Mouse (Mus musculus) hindbrain, postnatal 0 days (tissue): ENCODE data around the gene Klb. TPM values are rescaled to one million over a fixed set of nuclear protein-coding genes. Genes with fewer than 3 reads are reported as not detected.
A peak's percentile ranks its signal among the peaks of the same experiment; 100 is the strongest.

Experiments used
- ATAC-seq: fragments of 200-750 bp; cut with Nextera tagmentation; 2 replicates; pipeline ENCODE4 v1.8.0; 2017; ENCODE audit warnings: mild to moderate bottlenecking, moderate TSS enrichment, moderate library complexity
- DNase-seq: peaks from one replicate; pipeline ENCODE4 v3.0.0-alpha.2; 2015; ENCODE audit warnings: low spot score
- H3K27ac ChIP-seq: fragments of 300-500 bp; sonication (generic); 2 replicates; pipeline ENCODE4 v1.5.1; 2014; ENCODE audit warnings: mild to moderate bottlenecking
- H3K27me3 ChIP-seq: fragments of 300-500 bp; sonication (generic); 2 replicates; pipeline ENCODE4 v1.6.1; 2014; ENCODE audit warnings: low read length, mixed read lengths; ENCODE audit not compliant: insufficient read depth
- H3K36me3 ChIP-seq: fragments of 300-500 bp; sonication (generic); 2 replicates; pipeline ENCODE4 v1.6.1; 2014; ENCODE audit warnings: low read length, mixed read lengths; ENCODE audit not compliant: insufficient read depth
- H3K4me1 ChIP-seq: fragments of 300-500 bp; sonication (generic); 2 replicates; pipeline ENCODE4 v1.6.1; 2014; ENCODE audit warnings: antibody characterized with exemption, low read length, mixed read lengths; ENCODE audit not compliant: insufficient read depth
- H3K4me2 ChIP-seq: fragments of 300-500 bp; sonication (generic); 2 replicates; pipeline ENCODE4 v1.6.1; 2014; ENCODE audit warnings: low read depth, mild to moderate bottlenecking, low read length, moderate library complexity, mixed read lengths
- H3K4me3 ChIP-seq: fragments of 300-500 bp; sonication (generic); 2 replicates; pipeline ENCODE4 v1.5.1; 2014; ENCODE audit warnings: low read length
- H3K9ac ChIP-seq: fragments of 300-500 bp; sonication (generic); replicated peaks from 2 replicates; pipeline ENCODE4 v1.6.1; 2014; ENCODE audit warnings: mild to moderate bottlenecking, low read length, moderate library complexity, mixed read lengths
- H3K9me3 ChIP-seq: fragments of 300-500 bp; sonication (generic); 2 replicates; pipeline ENCODE4 v1.6.1; 2016; ENCODE audit warnings: low read length, mixed read lengths
- CTCF ChIP-seq: IDR thresholded peaks from 2 replicates; pipeline ENCODE4 v1.5.1; 2016; ENCODE audit warnings: antibody characterized with exemption, control low read depth, low read depth
- WGBS: fragments of 180-500 bp; shearing (Covaris S2); extraction: QIAGEN DNeasy Blood & Tissue Kit; methylation state at CpG from one replicate; pipeline ENCODE4 v1.1.7; 2014; 5-methylcytosine and 5-hydroxymethylcytosine counted together
- polyA plus RNA-seq: library from polyadenylated mRNA; unstranded; fragments of >200 nt; fragmentation: Nextera tagmentation; extraction: Ambion mirVana; gene quantifications from 2 replicates; pipeline ENCODE4 v1.2.1, GENCODE M21; 2015
- total RNA-seq: library from RNA; depleted of rRNA; stranded (reverse); fragments of >200 nt; gene quantifications from 2 replicates; pipeline ENCODE4 v1.2.3, GENCODE M21; 2014

Gene Klb
- total and polyA plus RNA-seq, 2 experiments from 2014 or later = 0.09 TPM; not detected in 1

GRCm38 (mm10) chr5:65335298-65336074, 12.6 kb upstream of the Klb start, which contains the start of gene Rfc1:
Rfc1 (minus strand) TSS chr5:65335670.
- ATAC-seq = peak; percentile 98
- H3K4me1 ChIP-seq = no peaks in the 10 kb centered on the region
- peak within 1 kb of the TSS; percentile 69 for H3K27ac ChIP-seq
- H3K9ac ChIP-seq = peak within 1 kb of the TSS; percentile 83
- H3K27me3 ChIP-seq = no peaks in the 10 kb centered on the region
- TF ChIP-seq CTCF = peak; percentile 10; the same call in 1 of the 2 replicates
- peak within 1 kb of the TSS; percentile 73 for H3K4me2 ChIP-seq
- DNase-seq = peak; percentile 95
- peak within 1 kb of the TSS; percentile 93 for H3K4me3 ChIP-seq
- no peaks in the 10 kb centered on the region for H3K9me3 ChIP-seq
- no peaks in the 10 kb centered on the region for H3K36me3 ChIP-seq
- under 1% methylated on average over 64 of the region's 65 CpGs for WGBS

GRCm38 (mm10) chr5:65336075-65336355, 12.1 kb upstream of the Klb start:
- no peak overlapping the region for H3K27ac ChIP-seq
- no peak for DNase-seq
- no peaks in the 10 kb centered on the region for H3K4me1 ChIP-seq
- no peaks in the 10 kb centered on the region for H3K36me3 ChIP-seq
- no peak for TF ChIP-seq CTCF
- H3K4me3 ChIP-seq = peak overlapping the region; percentile 93
- no peaks in the 10 kb centered on the region for H3K27me3 ChIP-seq
- H3K9ac ChIP-seq = no peak overlapping the region; the same call in 1 of the 2 replicates
- 24% methylated on average over 4 of the region's 4 CpGs for WGBS
- H3K4me2 ChIP-seq = peak overlapping the region; percentile 73
- peak; percentile 4; the same call in 1 of the 2 replicates for ATAC-seq
- no peaks in the 10 kb centered on the region for H3K9me3 ChIP-seq

DNA sequence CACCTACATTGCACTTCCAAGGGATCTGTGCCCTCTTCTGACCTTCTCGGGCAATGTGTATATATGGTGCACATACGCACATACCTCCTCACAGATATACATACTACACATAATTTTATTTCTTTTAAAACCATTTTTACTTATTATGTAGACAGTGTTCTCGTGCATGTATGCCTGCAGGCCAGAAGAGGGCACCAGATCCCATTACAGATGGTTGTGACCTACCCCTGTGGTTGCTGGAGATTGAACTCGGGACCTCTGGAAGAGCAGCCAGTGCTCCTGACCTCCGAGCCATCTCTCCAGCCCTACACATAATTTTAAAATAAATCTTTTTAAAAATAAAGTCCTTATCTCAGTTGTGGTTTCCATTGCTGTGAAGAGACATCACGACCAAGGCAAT, 9.7 kb upstream of the Klb start:
- Histone ChIP-seq H3K9me3 (no peaks in the 10 kb centered on the region), H3K4me1 (no peaks in the 10 kb centered on the region), H3K4me2 (no peak overlapping the region), H3K27ac (no peak overlapping the region), H3K9ac (no peak overlapping the region), H3K36me3 (no peaks in the 10 kb centered on the region), H3K27me3 (no peaks in the 10 kb centered on the region), H3K4me3 (no peak overlapping the region)
- 79% methylated on average over 6 of the region's 6 CpGs for WGBS
- 0 out of 2 replicates have a peak, but pooled peaks have one; percentile 7 for TF ChIP-seq CTCF
- ATAC-seq (no peak), DNase-seq (no peak)

DNA sequence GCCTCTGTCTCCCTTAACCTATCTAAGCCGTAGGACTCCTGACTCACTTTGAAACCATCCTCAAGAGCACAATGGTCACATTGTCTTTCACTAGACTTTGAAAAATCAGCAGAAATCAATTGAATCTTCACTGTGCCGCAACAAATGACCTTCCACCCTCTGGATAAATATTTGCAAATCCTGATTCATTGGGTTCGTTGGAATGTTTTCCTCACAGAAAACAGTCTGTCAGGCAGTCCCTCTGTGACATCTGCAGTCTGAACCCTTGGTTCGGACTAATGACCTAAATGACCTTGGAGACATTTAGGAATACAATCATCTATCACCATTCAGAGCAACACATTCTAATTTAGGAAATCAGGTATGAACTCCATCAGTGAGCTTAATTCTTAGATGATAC, 7.9 kb upstream of the Klb start:
- TF ChIP-seq CTCF = no peak
- WGBS = 57% methylated on average over 4 of the region's 4 CpGs
- no peaks in the 10 kb centered on the region for H3K36me3 ChIP-seq
- no peak overlapping the region for H3K27ac ChIP-seq
- no peak overlapping the region for H3K4me2 ChIP-seq
- no peak overlapping the region for H3K9ac ChIP-seq
- DNase-seq (no peak), ATAC-seq (no peak)
- H3K4me3 ChIP-seq = no peak overlapping the region
- H3K9me3 ChIP-seq = no peaks in the 10 kb centered on the region
- H3K4me1 ChIP-seq = no peaks in the 10 kb centered on the region
- no peaks in the 10 kb centered on the region for H3K27me3 ChIP-seq

- Histone ChIP-seq H3K36me3 (no peaks in the 10 kb centered on the region), H3K4me3 (no peak overlapping the region), H3K4me2 (no peak overlapping the region), H3K27me3 (no peaks in the 10 kb centered on the region), H3K4me1 (no peaks in the 10 kb centered on the region), H3K9me3 (no peaks in the 10 kb centered on the region), H3K27ac (no peak overlapping the region), H3K9ac (no peak overlapping the region)
- no peak for TF ChIP-seq CTCF
- no peak for DNase-seq
- WGBS = 61% methylated on average over 10 of the region's 10 CpGs
- no peak for ATAC-seq
Observed at GRCm38 (mm10) chr5:65350508-65350907, 2.4 kb downstream of the Klb start.

GRCm38 (mm10) chr5:65354097-65354496, 6.0 kb downstream of the Klb start:
- no peak overlapping the region for H3K27ac ChIP-seq
- H3K27me3 ChIP-seq = no peaks in the 10 kb centered on the region
- H3K9me3 ChIP-seq = no peaks in the 10 kb centered on the region
- H3K4me1 ChIP-seq = no peaks in the 10 kb centered on the region
- no peak overlapping the region for H3K4me3 ChIP-seq
- H3K9ac ChIP-seq = no peak overlapping the region
- H3K36me3 ChIP-seq = no peaks in the 10 kb centered on the region
- no peak for DNase-seq
- TF ChIP-seq CTCF = no peak
- no peak overlapping the region for H3K4me2 ChIP-seq
- ATAC-seq = no peak
- WGBS = 89% methylated on average over 3 of the region's 3 CpGs

DNA sequence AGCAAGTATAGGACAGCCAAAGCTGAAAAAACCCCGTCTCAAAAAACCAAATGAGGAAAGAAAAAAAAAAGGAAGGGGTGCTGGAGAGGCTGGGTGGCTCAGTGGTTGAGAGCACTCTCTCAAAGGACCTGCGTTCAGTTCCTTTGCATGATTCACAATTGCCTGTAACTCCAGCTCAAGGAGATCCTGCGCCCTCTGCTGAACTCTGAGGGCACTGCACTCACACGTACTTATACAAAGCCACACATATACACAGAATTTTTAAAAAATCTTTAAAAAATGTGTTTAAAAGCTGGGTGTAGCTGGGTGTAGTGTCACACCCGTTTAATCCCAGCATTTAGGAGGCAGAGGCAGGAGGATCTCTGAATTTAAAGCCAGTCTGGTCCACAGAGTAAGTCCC, 6.9 kb downstream of the Klb start:
- DNase-seq = no peak
- TF ChIP-seq CTCF = no peak
- no peak for ATAC-seq
- Histone ChIP-seq H3K27me3 (no peaks in the 10 kb centered on the region), H3K4me3 (no peak overlapping the region), H3K4me1 (no peaks in the 10 kb centered on the region), H3K27ac (no peak overlapping the region), H3K9me3 (no peaks in the 10 kb centered on the region), H3K36me3 (no peaks in the 10 kb centered on the region), H3K9ac (no peak overlapping the region), H3K4me2 (no peak overlapping the region)
- 81% methylated on average over 5 of the region's 5 CpGs for WGBS
